Mouse (Mus musculus): ENCODE data around the gene Baz1a.

The Baz1a gene

GRCm38 (mm10) chr12:55013626-55014398 is at the start of gene Baz1a:
Gene Baz1a, minus strand, starts transcription at chr12:55014348.
- in situ Hi-C loops (cut with MboI; ENCODE audit: unreplicated experiment in 2 of 2), result no loop called here

- in situ Hi-C loops (cut with MboI; ENCODE audit: unreplicated experiment in 2 of 2), result no loop called here
These were observed 48.0 kb upstream of the Baz1a start for GRCm38 (mm10) chr12:55062141-55062540.

GRCm38 (mm10) chr12:55061006-55061405 is 46.9 kb upstream of the Baz1a start:
- in situ Hi-C loops (cut with MboI; ENCODE audit: unreplicated experiment in 2 of 2), result no loop called here

DNA sequence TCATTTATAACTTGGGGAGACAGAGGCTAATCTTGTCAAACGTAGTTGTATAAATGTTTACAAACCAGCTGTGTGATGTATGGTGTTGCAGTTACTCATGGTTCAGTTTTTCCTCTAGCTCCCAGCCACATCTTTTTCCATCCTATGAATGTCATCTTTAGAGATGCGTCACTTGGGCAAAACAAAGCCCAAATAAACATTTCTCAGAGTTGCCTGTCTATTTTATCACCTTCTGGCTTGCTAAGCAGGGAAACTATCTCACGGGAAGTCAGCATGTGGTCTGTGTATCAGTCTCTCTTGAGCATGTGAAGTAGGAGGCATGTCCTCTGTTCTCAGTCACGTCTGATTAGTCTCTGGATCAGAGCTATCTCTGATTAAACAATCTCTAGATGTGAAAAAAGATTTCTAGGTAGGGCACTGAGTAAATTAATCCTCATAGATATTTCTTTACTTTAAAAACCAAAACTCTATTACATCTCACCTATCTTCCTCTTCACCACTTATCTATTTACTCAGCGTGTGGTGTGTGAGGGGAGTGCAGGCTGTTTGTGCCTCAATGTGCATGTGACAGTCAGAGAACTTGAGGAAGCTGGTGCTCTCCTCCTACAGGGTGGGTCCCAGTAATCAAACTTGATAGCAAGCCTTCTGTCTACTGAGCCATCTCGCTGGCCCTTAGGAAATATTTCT is 46.2 kb upstream of the Baz1a start:
- in situ Hi-C loops (cut with MboI; ENCODE audit: unreplicated experiment in 2 of 2), result no loop called here

GRCm38 (mm10) chr12:55059812-55060211 is 45.7 kb upstream of the Baz1a start:
- in situ Hi-C loops (cut with MboI; ENCODE audit: unreplicated experiment in 2 of 2), result no loop called here

DNA sequence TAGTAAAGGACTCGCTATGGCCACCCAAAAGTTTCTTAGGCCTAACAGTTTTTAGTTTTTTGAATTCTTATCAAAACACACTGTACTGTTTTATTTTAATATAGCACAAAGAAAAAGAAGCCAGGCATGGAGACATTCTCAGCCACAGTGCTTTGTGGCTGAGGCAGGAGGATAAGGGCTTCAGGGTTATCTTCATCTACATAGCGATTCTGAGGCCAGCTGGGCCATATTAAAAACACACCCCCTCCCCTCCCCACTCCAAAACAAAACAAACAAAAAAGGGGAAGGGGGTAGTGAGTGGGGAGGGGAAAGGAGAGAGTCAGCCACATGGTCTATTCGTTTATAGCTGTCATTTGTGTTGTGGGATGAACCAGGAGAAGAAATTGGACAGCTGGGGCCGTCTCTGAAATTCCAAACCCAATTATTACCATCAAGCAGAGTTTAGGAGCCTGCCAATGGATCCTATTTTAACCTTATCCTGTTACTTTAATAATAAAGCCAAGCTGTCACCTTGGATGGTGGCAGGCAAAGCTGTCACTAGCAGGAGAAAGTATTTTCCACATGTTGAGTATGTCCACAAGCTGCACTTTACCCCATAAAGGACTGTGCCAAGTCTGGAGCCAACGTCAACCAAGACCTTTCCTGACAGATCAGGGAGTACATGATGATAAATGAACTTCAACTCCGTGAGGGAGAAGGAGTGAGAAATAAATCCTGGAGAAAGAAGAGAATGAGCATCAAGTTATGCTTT is 44.9 kb upstream of the Baz1a start:
- in situ Hi-C loops (cut with MboI; ENCODE audit: unreplicated experiment in 2 of 2), result no loop called here

GRCm38 (mm10) chr12:55056703-55057102 is 42.6 kb upstream of the Baz1a start:
- in situ Hi-C loops (cut with MboI; ENCODE audit: unreplicated experiment in 2 of 2), result no loop called here

DNA sequence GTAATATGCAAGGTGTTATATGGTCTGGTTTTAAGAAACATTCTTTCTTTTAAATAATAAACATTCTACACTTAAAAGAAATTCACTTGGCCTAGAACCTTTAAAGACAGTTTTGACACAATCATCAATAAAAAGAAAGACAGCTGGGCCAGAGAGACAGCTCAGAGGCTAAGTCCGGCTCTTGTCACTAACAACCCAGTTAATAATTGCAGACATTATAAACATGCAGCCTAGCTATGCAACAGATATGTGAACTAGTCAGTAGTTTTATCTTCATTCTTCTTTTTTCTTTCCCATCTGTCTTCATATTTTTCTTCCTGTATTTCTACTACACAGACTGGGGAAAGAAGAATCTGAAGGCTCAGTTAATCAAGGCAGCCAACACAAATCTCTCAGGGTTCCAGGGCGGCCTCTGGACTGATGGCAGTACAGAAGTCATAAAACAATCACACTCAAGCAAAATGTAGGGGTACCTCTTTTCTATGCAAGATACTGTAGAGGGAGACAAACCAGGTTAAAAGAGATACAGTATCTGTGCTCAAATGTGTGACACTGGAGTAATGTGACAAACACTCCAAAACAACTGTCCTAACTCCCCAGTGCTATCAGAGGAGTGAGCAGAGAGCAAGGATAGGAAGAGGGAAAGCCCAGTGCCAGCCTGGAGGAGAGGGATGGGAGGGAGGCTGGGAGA is 40.5 kb upstream of the Baz1a start:
- in situ Hi-C loops (cut with MboI; ENCODE audit: unreplicated experiment in 2 of 2), result no loop called here

- in situ Hi-C loops (cut with MboI; ENCODE audit: unreplicated experiment in 2 of 2), result no loop called here
These were observed 39.1 kb upstream of the Baz1a start for GRCm38 (mm10) chr12:55053267-55053666.

DNA sequence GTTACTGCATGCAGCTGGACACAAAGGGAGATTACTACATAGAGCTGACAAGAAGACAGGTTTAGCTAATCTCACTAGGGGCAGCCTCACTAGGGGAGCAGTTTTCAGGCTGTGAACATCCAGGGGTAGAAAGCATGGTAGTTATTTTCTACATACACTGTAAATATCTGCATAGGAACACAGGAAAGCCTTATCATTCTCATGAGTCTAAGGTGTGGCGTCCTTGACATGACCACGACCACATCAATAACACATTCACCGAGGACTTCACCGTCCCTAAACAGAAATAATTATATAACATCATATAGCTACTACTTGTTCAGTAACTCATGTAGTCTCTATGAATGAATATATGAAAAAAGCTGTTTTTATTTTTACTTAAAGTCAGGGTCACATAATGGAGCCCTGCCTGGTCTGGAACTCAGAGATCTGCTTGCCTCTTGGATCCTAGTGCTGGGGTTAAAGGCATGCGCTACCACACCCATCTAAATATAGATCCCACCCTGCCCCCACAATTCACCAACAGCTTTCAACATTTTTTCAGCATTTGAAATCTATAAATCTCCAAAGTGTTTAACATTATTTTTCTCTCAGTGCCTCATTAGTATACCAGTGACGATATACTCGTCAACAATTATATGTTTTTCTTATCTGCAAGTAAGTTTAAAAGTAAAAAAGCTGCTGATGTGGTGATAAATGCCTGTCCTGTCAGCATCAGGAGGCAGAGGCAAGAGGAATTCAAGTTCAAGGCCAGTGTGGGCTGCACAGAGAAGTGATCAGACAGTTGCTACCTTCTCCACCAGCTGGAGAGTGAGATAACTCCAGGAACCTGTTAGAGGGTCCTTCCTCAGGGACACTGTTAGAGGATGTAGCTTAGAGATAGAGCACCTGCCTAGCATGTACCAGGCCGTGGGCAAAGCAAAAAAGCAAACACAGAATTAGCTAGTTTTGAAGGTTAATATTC is 37.3 kb upstream of the Baz1a start:
- in situ Hi-C loops (cut with MboI; ENCODE audit: unreplicated experiment in 2 of 2), result no loop called here

DNA sequence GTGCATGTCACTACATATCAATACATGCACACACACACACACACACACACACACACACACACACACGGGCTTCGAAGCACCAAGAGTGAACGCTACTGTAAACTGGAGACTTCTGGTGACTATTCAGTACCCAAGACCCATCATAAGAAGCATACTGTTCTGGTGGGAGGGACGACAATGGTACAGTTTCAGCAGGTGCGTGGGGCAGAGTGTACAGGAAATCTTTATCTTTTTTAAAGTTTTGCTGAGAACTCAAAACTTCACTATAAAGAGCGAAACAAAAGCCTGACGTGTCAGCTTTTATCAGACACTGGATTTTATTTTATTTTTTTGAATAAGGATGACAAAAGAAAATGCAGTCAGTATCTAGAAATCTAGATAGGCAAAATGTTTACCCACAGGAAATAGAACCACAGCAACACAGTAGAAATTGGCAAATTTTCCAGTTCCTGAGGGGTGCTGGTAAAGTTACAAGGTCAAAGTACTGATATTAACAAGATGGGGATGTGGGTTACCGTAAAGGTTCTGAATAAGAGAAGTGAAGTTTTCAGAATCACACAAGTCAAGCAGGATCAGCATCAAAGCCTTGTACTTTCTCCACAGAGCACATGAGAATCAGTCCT is 35.7 kb upstream of the Baz1a start:
- in situ Hi-C loops (cut with MboI; ENCODE audit: unreplicated experiment in 2 of 2), result no loop called here

DNA sequence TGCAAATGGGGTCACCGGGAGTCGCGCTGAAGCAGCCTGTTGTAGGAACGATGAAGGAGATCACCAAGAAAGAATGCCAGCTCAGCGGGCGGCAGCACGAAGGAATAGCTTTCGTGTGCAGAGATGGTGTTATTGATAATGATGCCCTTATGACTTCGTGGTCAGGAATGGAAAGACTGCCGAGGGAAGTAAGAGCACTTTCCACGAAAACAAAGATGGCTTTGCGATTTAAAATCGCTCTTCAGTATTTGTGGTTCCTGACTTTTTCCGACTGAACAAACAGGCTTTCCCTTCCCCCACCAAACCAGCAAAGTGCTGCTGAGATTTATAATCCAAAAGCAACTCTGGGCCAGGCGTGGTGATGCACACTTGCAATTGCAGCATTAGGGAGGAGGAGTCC is 26.9 kb upstream of the Baz1a start:
- in situ Hi-C loops (cut with MboI; ENCODE audit: unreplicated experiment in 2 of 2), result no loop called here

- in situ Hi-C loops (cut with MboI; ENCODE audit: unreplicated experiment in 2 of 2), result no loop called here
These were observed 12.9 kb upstream of the Baz1a start for GRCm38 (mm10) chr12:55027088-55027487.

- in situ Hi-C loops (cut with MboI; ENCODE audit: unreplicated experiment in 2 of 2), result no loop called here
These were observed 9.1 kb upstream of the Baz1a start for GRCm38 (mm10) chr12:55023284-55023683.

DNA sequence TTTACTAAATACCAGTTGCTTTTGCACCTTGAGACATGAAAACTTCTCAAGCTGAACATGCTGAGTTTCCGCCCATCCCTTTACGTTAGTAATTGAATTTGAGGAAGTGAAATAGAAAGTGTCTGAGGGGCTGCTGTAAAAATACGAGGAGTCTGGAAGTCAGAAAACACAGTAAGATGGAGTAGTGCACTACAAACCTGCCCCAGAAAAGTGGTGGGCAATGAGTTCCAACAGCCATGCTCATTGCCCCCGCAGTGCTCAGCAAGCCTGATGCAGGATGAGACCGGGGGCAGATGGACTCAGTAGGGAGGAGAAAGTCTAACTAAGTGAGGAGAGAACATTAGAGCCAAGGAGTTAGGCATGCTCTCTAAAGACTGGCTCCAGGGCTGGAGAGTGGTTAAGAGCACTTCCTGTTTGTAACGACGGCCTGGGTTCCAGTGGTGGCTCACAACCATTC is 5.3 kb upstream of the Baz1a start:
- in situ Hi-C loops (cut with MboI; ENCODE audit: unreplicated experiment in 2 of 2), result no loop called here

GRCm38 (mm10) chr12:55017119-55017721 is 3.1 kb upstream of the Baz1a start:
- in situ Hi-C loops (cut with MboI; ENCODE audit: unreplicated experiment in 2 of 2), result no loop called here

- in situ Hi-C loops (cut with MboI; ENCODE audit: unreplicated experiment in 2 of 2), result no loop called here
These were observed 2.4 kb upstream of the Baz1a start for GRCm38 (mm10) chr12:55016339-55017118.

GRCm38 (mm10) chr12:55015428-55015827 is 1.3 kb upstream of the Baz1a start:
- in situ Hi-C loops (cut with MboI; ENCODE audit: unreplicated experiment in 2 of 2), result no loop called here
